Mouse (Mus musculus): ENCODE measurements around the gene Dnaic2.

- TF ChIP-seq POLR2A (IDR thresholded peaks at IDR 0.05; ENCODE audit: insufficient read depth, low read depth, low read length): no peak
- no peak for TF ChIP-seq CTCF (IDR thresholded peaks at IDR 0.05)
Measured at GRCm38 (mm10) chr11:114797176-114797575, 70.0 kb downstream of the Dnaic2 start.

Data from heart, adult 2 months (tissue).